Mouse (Mus musculus) urinary bladder, postnatal 25 days (tissue): ENCODE data around the gene Klhl8.

Experiments used
- DNase-seq: peaks from one replicate; pipeline ENCODE4 v3.0.0; 2022; ENCODE audit warnings: low spot score

The Klhl8 gene

GRCm38 (mm10) chr5:103914335-103915226, 3.5 kb upstream of the Klhl8 start:
- DNase-seq = no peak

- DNase-seq = no peak
Observed at GRCm38 (mm10) chr5:103913150-103913549, 2.1 kb upstream of the Klhl8 start.

GRCm38 (mm10) chr5:103911555-103911954, 496 bp upstream of the Klhl8 start:
- DNase-seq = no peak

- DNase-seq = no peak
Observed at GRCm38 (mm10) chr5:103910156-103910555, 903 bp downstream of the Klhl8 start.

GRCm38 (mm10) chr5:103909466-103909865, 1.6 kb downstream of the Klhl8 start:
- DNase-seq = no peak

- no peak for DNase-seq
Observed at GRCm38 (mm10) chr5:103908851-103909250, 2.2 kb downstream of the Klhl8 start.

- no peak for DNase-seq
Observed at GRCm38 (mm10) chr5:103907844-103908243, 3.2 kb downstream of the Klhl8 start.

GRCm38 (mm10) chr5:103906173-103906572, 4.9 kb downstream of the Klhl8 start:
- no peak for DNase-seq

- DNase-seq = no peak
Observed at GRCm38 (mm10) chr5:103898310-103898709, 12.7 kb downstream of the Klhl8 start.

GRCm38 (mm10) chr5:103889766-103890165, 21.3 kb downstream of the Klhl8 start:
- DNase-seq = no peak

- DNase-seq = no peak
Observed at GRCm38 (mm10) chr5:103863759-103864158, 47.3 kb downstream of the Klhl8 start.

GRCm38 (mm10) chr5:103860622-103861021, 50.4 kb downstream of the Klhl8 start:
- DNase-seq = no peak

- DNase-seq = no peak
Observed at GRCm38 (mm10) chr5:103857151-103857550, 53.9 kb downstream of the Klhl8 start.

GRCm38 (mm10) chr5:103856286-103857009, 54.6 kb downstream of the Klhl8 start:
- no peak for DNase-seq

GRCm38 (mm10) chr5:103855483-103856211, 55.4 kb downstream of the Klhl8 start:
- DNase-seq = no peak

- DNase-seq = no peak
Observed at GRCm38 (mm10) chr5:103854807-103855194, 56.3 kb downstream of the Klhl8 start.

GRCm38 (mm10) chr5:103854041-103854806, 56.8 kb downstream of the Klhl8 start:
- DNase-seq = no peak

GRCm38 (mm10) chr5:103852756-103853549, 58.1 kb downstream of the Klhl8 start:
- DNase-seq = no peak

- DNase-seq = no peak
Observed at GRCm38 (mm10) chr5:103848546-103848945, 62.5 kb downstream of the Klhl8 start.

GRCm38 (mm10) chr5:103846609-103847008, 64.5 kb downstream of the Klhl8 start:
- DNase-seq = no peak

- DNase-seq = no peak
Observed at GRCm38 (mm10) chr5:103846154-103846551, 64.9 kb downstream of the Klhl8 start.
